Mouse (Mus musculus): Measurements from ENCODE around the gene Tulp4. TPM values are rescaled to one million over a fixed set of nuclear protein-coding genes. Genes with fewer than 3 reads are reported as not detected.
"Not testable (repeated sequence)": the region's sequence is repeated elsewhere in the genome, so short reads cannot be mapped to it uniquely, and the experiment has no call there.

Gene Tulp4
- polyA plus RNA-seq, 3 experiments from 2014 or later, result 29.1 to 38.2 (median 31.7) TPM

DNA sequence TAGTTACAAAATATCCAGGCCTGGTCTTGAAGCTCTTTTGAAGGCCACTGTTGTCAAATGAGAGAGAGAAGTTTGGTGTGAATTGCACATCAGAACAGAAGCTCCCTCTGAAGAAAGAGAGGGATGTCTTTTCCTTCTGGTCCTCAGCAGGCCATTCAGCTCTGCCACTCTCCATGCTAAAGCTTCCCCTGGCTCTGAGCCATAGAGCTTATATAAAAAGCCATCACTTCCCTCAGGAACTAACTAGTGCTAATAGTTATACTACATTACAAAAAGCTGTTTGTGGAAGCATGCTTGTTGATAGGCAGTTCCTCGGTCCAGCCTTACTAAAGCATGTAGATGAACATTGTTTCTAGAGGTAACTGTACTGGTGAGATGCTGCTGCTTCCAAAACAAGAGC is 89.2 kb downstream of the Tulp4 start:
- ATAC-seq, result no peak

DNA sequence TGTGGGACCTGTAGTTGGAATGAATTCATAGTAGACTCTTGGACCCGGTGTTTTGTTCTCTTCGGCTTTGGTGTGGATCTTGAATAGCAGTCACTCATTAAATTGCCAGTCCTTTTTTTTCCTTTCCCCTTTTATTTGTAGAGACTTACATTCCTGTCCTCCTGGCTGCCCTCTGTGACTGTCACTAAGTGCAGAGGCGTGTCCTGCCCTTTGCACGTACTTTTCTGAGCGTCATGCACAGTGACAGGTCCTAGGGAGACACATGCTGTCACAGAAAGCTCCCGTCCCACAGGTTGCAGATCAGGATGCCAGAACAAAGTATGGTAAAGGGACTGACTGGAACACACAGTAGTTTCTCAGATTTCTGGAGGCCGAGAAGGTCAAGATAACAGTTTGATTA is 91.3 kb downstream of the Tulp4 start:
- ATAC-seq, result no peak

DNA sequence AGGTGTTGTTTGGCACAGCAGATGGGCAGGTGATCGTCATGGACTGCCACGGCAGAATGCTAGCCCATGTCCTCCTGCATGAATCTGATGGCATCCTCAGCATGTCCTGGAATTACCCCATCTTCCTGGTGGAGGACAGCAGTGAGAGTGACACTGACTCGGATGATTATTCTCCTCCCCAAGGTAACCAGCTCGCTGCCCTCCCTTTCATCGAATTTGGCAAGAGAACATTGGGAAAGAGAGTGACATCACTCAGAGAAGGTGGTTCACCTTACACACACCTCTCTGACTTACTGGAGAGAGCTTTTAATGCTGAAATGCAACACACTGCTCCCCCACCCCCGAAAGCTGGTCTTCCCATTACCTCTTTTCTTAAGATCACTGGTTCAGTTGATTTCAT is 92.4 kb downstream of the Tulp4 start:
- no peak for ATAC-seq

DNA sequence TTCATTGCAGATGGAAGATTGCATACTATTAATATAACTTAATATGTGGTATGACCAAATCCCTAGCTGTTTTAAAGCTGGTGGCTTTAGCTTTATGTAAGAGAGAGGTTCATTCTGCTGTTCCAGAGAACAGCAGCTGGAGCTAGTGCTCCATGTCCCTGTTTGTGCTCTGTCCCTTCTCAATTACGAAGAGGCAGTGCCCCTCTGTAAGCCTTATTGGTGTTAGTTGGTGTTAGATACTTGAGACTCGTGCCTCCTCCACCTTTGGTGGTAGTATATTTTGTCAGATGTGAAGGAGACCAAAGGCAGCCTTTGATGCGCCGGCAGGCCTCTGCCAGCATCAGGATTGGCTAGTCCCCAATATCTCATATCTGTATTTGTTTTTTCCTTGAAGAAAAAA is 92.9 kb downstream of the Tulp4 start:
- no peak for ATAC-seq

DNA sequence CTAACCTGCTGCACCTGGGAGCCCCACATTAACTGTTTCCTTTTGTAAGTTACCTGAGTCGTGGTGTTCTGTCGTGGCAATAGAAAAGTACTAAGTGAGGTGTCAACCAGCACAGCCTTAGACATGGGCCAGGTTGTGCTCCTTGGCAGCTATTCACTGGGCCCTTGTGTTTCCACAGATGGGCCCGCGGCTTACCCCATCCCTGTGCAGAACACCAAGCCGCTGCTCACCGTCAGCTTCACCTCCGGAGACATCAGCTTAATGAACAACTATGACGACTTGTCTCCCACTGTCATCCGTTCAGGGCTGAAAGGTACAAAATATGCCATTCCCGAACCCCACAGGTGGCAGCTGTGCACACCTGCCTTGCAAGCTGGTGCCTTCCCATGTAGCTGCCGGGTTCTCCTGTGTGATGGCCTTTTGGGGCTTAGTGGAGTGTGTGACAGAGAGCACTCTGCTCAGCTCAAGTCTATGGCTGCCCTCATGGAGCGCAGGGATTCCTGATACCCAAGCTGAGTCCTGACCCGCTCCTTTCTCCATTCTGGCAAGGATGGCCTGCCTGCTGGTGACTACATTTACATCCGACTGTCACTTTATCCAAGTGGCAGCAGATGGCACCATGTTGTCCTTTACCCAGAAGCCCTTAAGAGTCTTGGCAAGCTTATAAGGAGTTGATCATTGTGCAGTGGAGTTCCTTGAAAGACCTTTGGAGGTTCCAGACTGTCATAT is 95.4 kb downstream of the Tulp4 start:
- no peak for ATAC-seq

DNA sequence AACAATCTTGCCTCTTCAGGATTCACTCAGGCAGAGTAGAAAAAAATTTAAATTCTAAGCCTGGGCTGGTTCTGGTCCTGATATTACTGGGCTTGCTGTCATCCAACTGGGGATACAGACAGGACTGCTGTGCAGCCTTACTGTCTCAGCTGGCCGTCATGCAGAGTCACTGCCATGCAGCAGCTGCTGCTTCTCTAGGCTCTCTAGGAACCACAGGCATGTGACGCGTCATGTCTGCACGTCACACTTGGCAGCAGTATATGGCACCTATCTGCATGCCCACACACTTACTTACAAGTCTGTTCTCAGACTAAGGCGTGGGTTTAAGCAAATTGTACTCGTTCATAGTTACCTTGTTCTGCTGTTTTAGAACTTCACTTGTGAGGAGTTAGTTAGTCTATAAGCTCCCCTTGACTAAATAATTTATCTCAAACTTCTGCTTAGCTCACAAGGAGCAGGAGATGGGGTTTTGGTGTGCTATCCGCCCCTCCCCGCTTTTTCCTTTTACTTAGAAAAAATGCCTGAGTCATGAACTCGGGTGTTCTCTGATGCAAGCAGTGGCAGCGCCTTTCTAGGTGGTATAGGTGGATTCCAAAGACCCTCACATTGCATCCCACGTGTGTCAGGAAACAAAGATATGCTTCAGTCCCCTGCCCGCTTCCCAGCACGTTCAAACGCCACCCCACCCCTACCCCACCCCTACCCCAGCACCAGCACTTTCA is 96.3 kb downstream of the Tulp4 start:
- ATAC-seq, result no peak

DNA sequence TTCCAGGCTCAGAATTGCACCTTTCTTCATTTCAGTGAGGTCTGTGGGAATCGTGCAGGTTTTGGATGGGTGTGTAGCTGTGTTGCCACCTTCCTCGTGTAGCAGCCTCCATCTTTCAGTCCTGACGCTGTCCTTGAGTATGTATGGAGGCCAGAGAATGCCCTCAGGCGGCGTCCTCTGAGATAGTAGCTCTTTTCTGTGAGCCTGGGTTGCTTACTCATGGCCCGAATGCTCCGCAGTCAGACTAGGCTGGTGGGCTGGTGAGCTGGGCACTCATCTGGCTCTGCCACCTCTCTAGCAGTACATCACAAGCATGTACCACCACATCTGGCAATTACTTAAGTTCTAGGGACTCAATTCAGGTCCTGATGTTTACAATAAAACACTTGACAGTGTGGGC is 96.9 kb downstream of the Tulp4 start:
- ATAC-seq, result no peak

DNA sequence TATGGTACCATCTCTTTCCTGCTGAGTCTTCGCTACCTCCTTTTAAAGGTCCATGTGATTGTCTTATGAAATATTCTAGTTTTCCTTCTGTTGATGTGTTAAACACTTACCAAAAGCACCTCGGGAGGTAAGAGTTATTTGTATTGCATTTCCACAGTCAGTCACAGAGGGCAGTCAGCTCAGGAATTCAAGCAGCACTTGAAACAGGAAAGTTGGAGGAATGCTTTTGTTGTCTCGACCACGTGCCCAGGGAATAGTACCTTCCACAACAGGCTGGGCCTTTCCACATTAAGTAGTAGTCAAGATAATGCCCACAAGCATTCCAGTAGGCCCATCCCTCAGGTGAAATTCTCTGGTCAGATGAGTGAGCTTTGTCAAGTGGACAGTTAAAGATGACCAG is 97.6 kb downstream of the Tulp4 start:
- no peak for ATAC-seq

DNA sequence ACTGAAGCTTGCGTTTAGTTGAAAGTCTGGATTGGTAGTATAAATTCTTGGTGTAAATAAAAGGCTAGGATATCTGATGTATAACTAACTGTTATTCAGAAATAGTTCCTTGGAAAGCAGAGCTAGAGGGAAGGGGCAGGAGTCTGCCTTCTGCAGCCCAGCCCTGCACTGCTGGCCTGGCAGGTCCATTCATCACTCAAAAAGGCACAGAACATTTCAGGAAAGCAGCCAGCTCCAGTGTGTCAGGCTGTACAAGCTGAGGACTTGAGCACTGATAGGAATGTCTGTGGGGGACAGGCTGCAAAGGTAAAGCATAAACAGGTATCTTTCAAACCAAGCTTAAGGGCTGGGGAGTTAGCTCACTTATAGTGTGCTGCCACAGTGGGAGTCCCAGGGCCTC is 105.5 kb downstream of the Tulp4 start:
- ATAC-seq, result no peak

DNA sequence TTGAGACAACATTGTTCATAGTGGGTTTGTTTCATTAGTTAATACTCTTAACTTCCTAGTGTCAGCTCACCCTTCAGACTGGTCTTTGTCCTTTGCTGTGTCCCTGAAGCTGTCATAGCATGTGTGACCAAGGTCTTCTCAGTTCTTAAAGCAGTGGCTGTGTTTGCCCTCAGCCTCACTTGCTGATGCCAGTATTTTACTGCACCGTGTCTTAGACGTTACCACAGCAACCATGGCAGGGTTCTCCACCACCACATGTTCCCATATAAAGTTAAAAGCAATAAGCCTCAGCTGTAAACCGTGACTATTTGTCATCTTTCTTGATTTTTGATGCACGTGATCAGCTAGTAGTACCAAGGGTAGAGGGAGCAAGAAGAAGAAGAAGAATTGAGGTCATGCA is 109.4 kb downstream of the Tulp4 start:
- no peak for ATAC-seq

DNA sequence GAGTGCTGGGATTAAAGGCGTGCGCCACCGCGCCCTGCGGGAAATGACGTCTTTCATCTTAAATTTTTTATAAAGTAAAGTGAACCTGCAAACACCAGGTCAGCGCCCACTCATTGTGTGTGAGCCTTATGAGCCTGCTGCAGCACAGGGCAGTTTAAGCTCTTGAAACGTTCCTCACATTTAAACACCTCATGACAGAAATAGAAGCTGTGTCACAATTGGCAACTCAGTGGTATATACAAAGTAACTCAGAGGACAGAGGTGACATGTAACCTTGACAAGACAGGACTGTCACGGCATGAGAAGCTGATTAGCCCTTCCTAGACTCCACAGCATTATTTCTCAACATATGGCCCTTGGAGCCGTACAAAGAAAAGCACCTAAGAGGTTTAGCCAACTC is 110.3 kb downstream of the Tulp4 start:
- ATAC-seq, result no peak

DNA sequence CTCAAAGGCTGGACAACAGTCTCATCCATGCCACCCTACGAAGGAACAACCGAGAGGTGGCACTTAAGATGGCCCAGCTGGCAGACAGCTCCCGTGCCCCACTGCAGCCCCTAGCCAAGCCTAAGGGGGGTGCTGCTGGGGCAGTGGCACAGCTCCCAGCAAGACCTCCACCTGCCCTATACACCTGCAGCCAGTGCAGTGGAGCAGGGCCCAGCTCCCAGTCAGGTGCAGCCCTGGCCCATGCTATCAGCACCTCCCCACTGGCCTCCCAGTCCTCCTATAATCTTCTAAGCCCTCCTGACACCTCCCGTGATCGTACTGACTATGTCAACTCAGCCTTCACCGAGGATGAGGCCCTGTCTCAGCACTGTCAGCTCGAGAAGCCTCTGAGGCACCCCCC is 126.4 kb downstream of the Tulp4 start:
- ATAC-seq, result not testable (repeated sequence)

DNA sequence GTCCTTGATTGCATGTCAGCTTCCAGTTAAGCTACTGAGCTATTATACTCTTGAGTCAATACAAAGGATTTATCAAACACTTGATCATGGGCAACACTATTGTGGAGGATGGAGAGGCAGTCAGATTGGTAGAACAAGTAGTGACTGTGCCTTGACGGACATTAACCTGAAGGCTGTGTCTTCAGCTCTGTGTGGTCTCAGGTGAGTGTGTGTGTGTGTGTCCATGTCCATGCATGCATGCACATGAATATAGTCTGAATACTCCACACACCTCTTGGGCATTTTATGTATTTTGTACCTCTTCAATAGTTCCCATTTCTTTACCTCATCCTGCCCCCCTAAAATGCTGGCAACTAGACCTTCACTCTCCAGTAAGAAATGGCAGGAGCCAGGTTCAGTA is 145.1 kb downstream of the Tulp4 start:
- ATAC-seq, result not testable (repeated sequence)

DNA sequence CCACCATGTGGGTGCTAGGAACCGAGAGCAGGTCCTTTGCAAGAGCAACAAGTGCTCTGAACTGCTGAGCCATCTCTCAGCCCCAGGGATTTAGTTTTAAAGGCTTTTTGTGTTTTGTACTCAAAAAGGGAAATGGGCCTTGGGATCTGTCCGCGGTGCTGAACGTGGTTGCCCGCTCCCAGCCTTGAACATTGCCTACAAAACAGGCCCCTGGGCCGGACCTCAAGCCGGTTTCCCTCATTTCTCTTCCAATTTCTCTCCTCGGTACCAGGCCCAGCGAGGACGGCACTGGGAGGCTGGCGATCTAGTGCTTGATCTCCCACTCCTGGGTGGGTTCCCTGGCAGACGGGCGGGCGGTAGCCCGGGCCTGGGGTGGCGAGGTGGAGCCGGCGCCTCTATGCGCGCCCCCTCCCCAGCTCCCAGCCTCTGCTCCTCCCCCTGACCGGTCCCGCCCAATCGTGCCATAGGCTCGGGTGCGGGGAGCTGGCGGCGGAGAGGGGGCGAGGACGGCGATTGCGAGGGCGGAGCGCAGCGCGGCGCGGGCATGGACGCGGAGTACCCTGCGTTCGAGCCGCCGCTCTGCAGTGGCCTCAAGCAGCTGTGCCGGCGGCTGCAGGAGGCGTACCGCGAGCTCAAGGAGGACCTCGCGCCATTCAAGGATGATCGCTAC is 150.3 kb downstream of the Tulp4 start, which contains the start of gene Tmem181a:
TSS of gene Tmem181a (plus strand) at position 461 of the 670 bp plus-strand sequence.
- ATAC-seq, result not testable (repeated sequence)

DNA sequence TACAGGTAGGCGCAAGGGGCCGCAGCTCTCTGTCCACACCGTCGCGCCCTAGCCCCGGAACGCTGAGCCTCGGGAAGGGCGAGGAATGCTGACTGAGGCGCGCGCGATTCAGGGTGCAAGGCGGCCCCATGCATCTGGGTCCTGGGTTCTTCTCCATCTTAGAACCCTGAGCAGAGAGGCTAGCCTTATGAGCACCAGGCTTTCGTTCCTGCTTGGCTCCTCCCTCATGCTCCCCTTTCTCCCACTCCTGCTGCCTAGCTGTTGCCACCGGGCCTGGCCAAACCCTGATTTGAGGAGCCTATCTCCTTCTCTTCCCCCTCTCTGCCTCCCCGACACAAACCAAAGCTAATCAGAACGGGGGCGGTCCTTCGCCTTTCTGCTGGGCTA is 150.8 kb downstream of the Tulp4 start:
- ATAC-seq, result not testable (repeated sequence)

DNA sequence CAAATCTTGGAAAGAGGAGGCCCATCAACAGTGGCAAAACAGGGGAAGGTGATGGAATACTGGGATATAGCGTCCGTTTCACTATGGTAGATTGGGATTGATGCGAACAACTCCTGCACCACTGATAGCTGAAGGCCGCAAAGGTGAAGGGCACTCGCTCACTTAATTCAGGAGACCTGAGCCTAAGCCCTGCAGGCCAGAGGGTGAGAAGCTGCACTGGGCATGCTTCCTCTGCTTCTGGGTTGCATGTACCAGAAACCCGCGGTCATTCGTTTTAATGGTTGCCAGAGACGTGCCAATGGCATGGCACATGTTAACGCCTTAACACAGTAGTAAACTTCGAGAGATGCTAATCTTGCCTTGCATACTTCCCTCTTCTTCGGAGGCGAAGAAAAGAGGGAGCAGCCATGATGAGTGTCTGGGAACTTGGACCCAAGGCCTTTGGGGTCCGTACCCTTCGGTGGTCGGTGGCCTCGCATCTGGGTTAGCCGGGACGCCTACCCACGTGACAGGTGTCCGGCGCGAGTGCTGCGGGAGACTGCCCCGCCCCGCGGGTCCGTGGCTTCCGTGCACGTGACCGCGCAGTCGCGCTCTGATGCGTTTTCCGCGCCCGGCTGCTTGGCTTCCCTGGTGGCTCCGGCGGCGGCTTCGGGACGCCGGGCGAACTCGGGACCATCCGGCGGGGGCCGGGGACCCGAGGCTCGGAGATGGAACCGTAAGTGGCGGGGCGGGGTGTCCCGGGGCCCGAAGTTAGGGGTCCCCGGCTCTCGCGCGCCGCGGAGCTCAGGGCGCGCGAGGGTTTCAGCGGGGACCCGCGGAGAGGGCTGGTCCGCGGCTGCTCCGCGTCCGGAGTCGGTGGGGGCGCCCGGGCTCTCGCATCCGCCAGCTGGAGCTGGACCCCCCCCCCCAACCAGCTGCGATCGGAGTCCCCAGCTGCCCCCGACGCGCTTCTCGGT is 163.9 kb downstream of the Tulp4 start:
- peak; percentile 89 for ATAC-seq

DNA sequence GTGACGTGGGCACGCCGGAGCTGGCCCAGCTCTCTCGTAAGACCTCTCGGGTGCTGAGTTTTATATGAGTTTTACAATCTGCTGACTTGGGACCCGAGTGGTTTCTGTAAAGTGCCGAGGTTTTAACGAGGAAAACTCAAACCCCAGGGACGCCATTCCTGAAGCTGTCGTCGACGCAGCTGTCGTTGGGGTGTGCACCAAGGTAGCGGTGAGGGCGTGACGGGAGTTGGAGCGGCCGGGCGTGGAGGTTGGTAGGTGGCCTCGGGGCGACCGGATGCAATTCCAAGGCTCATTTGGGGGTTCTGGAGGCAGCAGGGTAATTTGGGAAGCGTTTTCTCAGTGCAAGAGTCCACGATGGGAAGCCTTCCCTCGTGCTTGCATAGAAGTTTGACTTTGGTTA is 164.6 kb downstream of the Tulp4 start:
- peak; percentile 49 for ATAC-seq

DNA sequence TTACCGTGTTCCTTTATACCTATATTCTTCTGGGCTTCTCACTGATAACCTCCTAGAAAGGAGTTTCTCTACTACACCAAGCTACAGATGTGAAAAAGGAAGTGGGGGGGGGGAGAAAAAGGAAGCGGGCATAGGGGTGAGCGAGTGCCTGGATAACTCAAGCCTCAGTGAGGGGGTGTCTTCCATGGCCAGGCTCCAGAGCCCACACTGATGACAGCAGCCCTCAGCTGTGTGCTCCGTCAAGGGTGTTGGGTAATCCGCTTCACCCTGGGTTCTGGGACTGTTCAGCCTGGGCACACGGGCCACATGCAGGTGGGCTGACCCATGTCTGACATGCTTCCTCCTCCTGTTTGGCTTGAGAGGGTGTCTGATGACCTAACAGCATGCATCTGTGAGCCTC is 165.7 kb downstream of the Tulp4 start:
- not testable (repeated sequence) for ATAC-seq

DNA sequence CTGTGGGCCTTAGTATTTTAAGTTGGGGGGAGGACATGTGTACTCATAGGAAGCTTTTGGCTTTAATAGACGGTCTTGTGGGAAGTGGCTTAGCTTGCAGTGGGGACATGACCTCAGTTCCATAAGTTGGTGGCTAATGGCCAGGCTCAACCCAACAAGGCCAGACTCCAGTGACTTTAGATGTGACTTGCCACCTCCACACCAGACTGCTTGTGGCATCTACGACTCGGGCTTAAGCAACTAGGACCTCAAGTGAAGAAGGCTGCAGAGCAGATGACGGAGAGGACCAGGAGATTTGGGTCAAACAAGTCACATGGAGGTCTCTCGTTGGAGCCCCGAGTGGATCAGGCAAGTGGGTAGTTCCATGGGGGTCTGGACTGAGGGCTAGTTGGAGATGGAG is 168.5 kb downstream of the Tulp4 start:
- ATAC-seq, result not testable (repeated sequence)

DNA sequence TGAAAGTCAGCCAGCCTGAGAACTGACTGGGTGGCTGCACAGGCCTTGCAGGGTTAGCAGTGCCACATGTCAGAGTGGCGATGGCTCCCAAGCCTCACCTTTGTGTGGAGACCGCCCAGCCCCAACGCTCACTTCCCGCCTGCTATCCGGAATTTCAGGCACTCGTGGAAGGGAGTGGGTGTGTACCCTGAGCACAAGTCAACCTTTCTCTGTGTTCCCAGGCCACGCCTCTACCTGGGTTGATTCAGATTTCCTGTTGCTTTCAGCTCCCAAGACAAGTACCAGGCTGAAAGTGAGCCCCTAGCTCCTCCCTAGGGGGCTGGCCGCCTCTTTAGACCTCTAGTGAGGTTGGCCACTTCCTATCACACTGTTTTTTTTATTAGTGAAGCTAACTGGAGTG is 173.0 kb downstream of the Tulp4 start:
- ATAC-seq, result not testable (repeated sequence)

DNA sequence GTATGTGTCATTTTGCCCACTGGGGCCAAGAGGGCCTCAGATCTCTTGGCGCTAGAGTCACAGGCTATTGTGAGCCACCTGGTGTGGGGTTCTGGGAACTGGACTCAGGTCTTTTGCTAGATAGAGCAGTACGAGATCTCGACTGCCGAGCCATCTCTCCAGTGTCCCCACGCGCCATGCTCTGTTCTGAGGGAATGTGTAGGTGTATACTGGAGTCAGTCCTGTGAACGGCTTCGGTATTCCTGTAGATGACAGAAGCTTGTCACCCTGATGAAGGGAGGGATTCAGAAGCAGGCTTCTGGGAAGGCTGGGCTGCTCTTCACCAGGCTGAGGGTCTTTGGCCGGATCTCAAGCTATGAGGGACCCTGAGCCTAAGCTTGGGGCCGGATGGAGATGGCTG is 173.5 kb downstream of the Tulp4 start:
- ATAC-seq, result not testable (repeated sequence)

DNA sequence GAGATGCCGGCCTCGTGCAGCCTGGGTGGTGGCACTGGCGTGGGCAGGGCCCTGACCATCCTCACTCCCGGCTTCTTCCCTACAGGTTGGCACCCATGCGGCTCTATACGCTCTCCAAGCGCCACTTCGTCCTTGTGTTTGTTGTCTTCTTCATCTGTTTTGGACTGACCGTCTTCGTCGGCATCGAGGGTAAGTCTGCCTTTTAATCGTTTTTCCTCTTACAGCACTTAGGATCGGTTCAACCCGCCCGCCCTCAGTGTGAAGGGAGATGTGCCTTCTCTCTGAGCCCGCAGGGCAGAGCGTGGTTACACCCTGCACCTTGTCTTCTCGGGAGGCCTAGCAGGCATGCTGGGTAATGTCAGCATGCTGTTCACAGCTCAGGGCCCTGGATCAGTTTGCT is 174.3 kb downstream of the Tulp4 start:
- not testable (repeated sequence) for ATAC-seq
